Mouse (Mus musculus): ENCODE data around the gene Dynlt1f. TPM values are rescaled to one million over a fixed set of nuclear protein-coding genes. Genes with fewer than 3 reads are reported as not detected.
"Not testable (repeated sequence)": the region's sequence is repeated elsewhere in the genome, so short reads cannot be mapped to it uniquely, and the experiment has no call there.

Dynlt1f gene
- total RNA-seq, 2 experiments from 2014 or later: 41.3 to 45.1 TPM

DNA sequence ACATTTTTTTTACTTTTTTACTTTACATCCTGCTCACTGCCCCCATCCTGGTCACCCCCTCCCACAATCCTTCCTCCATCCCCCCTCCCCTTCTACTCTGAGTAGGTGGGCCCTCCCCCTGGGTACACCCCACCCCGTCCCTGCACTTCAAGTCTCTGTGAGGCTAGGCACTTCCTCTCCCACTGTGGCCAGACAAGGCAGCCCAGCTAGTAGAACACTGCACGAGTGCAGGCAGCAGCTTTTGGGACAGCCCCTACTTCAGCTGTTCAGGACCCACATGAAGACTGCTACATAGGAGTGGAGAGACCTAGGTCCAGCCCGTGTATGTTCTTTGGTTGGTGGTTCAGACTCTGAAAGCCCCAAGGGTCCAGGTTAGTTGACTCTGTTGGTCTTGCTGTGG is 7.1 kb upstream of the Dynlt1f start:
- DNase-seq (ENCODE audit: low spot score): not testable (repeated sequence)

DNA sequence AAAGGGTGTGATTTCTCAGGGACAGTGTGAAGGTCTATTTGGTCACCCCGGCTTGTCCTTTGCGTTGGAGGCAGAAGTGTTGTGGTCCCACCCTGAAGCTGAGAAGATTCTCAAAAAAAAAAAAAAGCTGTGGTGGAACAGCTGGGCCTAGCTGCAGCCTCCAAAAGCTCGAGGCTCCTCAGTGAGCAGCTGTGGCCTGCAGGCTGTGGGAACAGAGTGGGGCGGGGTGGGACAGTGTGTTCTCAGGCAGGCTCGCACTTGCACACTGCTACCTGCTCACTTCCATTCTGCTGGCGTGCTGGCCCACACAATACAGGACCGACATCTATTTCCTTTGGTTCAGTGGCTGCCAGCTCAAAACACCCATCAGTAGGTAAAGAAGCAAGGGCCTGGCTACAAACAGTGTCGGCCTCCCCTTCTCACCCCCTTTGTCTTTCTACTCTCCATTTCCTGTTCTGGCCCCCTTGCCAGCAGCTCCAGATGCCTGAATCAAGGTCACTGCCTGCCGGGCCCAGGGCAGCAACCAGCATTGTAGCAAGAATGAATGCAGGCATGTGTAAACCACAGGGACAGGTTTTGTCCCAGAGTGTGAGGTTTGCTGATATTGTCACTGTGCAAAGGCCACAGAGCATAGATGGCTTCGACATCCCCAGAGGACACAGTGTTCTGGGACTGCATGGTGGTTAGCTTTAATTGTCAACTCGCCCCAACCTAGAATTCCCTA is 5.6 kb upstream of the Dynlt1f start:
- DNase-seq (ENCODE audit: low spot score): not testable (repeated sequence)

DNA sequence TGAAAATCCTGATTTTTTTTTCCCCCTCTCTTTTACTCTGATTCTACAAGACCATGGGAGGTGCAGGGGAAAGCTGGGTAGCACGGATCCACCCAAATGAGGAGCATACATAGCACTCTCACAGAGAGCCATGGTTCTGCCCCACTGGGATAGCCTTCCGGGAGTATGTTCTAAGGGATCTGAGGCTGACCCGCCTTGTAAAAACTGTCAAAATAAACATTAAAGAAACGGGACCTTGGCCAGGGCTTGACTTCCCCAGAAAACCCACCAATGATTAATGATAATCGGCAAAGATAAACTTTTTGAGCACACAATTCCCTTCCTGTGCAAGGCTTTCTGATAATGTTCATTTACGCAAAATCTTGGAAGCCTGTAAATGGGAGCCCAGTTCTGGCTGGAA is 4.9 kb upstream of the Dynlt1f start:
- DNase-seq (ENCODE audit: low spot score): not testable (repeated sequence)

DNA sequence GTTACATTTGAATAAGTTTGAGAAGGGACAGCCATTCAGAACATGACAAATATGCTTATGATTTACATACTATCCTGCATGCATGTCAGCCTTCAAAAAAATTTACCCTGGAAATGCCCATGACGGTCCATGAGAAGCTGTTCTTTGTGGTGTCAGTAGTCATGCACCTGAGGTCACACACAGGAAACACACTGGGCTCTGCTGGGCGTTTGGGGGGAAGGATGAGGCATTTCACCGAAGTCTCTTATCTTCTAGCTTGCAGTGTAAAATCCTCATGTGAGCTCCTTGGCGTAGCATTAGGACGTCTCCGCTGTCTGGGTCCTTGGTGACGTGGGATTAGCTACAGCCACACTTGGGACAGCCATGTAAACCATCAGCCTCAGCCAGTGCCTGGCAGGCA is 3.1 kb upstream of the Dynlt1f start, which contains the start of gene Sytl3:
TSS of gene Sytl3 (plus strand) at position 293 of the 400 bp plus-strand sequence.
- DNase-seq (ENCODE audit: low spot score): not testable (repeated sequence)

DNA sequence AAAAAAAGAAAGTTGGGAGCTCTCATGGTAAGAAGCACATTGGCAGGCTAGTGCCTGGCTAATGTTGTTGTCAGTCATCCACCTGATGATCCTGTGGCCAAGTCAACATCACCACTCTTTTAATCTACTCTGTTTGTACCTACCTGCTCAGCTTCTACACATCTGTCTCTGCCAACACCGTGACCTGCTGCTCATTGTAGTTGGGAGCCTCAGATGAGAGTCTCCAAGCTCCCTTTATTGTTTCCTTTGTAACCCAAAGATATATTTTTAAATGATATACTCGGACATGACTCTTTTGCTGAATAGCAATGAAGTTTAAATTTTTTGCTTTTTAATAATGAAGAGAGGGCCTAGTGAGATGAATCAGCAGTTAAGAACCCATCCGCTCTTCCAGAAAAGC is 771 bp upstream of the Dynlt1f start:
- DNase-seq (ENCODE audit: low spot score): not testable (repeated sequence)

DNA sequence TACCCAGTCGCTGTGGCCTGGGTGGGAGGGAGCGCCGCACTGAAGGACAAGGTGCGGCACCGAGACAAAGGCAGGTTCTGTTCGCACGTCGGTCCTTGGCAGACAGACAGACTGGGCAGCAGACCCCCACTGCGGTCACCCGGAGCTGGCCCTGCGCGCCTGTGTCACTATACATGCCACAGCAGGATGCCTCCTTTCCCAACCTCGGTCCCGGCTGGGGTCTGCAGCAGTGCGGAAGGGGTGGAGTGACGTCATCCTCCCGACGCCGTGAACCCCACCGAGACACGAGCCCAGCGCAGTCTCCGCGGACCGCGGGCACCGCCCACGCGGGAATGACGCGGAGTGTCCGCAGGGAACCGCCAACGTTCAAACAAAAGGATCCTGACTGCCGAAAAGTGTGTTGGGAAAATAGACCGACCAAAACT is 601 bp downstream of the Dynlt1f start:
- DNase-seq (ENCODE audit: low spot score): peak; percentile 51

DNA sequence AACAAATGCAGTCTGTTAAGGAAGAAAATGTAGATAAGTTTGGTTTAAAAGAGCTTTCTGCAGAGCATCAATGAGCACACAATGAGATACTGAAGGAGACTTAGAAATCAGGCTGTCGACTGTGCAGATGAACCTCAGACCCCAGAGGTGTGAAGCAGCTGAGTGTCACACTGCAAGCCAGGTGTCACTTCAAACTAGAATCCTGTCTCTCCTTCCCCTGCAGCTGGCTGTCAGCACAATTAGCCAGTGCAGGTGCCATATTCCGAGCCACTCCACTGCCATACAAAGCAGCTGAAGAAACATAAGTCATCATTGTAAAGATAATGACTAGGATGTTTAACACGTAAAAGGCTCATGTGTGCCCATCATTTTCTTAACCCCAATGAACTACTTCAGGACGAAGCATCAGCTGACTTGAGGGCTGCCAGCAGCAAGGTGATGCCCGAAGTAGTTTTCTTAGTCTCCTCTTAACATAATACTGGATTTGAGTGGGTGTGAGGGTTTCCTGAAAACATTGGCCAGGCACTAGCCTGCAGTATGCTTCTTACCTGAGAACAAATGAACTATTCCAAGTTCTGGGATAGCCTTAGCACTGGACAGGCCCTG is 2.3 kb downstream of the Dynlt1f start:
- not testable (repeated sequence) for DNase-seq (ENCODE audit: low spot score)

DNA sequence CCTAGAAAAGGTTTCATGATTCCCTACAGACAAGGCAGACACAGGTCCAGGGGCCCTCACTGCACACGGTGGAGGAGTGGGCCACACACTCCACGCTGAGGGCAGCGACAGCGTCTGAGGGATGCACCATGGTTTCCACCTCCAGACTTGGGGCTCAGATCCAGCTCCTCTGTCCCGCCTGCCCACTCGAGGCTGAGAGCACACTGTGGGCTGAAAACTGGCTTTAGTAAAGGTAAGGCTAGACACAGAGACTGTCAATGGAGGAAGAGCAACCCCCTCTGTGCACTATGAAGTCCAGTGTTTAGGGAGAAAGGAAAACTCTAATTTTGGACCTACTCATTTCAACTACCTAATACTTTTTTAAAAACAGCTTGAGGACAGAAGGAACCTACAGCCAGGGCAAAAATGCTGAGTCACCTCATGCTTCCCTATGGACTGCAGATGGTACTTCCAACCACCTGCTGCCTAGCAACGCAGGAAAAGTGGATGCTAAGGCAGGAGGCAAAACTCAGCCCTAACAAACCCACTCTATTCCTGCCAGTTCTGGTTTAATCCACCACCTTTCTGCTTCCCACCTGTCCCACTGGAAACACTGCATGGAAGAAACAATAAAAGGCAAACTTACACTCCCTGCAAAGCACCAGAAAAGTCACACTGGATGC is 4.7 kb downstream of the Dynlt1f start:
- not testable (repeated sequence) for DNase-seq (ENCODE audit: low spot score)

DNA sequence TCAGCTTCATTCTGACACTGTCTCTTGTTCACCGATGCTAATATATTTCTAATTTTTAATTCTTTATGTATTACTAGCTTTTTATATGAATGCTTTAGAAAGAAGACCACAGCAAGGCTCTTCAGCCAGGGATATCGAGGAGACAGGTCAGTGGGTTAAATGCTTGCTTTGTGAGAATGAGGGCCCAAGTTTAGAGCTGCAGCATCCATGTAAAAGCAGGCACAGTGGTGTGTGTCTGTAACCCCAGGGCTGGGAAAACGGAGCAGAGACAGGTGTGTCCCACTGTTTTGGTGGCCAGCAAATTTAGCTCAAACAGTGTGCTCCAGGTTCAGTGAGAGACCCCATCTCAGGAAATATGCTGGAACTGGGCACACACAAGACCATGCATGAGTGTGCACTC is 8.2 kb downstream of the Dynlt1f start:
- DNase-seq (ENCODE audit: low spot score): not testable (repeated sequence)

DNA sequence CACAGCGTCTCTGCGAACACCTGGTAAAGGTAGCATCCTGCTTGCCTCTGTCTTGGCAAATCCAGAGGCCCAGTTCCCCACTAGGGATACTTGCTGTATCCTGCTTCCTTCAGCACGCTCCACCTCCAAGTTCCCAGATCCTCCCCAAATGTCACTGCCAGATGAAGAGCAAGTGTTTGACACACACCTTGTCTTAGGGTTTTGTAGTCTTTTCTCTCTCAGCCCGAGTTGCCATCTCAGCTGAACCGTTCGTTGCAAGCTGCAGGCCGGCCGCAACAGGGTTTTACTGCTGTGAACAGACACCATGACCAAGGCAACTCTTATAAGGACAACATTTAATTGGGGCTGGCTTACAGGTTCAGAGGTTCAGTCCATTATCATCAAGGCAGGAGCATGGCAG is 8.9 kb downstream of the Dynlt1f start:
- DNase-seq (ENCODE audit: low spot score): not testable (repeated sequence)

DNA sequence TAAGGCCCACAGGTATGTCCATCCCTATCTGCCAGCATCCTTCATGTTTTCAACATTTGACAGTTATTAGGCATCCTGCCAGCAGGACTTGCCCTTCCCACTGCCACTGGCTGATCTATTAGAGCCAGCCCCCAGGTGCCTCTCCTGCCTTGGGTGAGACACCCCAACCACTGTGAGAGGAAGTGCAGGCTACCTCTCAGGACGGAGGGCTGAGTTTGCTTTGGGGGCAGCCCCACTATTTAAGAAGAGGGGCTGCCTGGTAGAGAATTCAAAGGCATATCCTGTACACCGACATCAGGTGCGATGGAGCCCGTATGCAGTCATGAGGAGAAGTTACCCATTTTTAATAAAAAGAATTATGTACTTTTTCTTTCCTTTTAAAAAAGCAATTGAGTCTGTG is 10.0 kb downstream of the Dynlt1f start:
- DNase-seq (ENCODE audit: low spot score): not testable (repeated sequence)

DNA sequence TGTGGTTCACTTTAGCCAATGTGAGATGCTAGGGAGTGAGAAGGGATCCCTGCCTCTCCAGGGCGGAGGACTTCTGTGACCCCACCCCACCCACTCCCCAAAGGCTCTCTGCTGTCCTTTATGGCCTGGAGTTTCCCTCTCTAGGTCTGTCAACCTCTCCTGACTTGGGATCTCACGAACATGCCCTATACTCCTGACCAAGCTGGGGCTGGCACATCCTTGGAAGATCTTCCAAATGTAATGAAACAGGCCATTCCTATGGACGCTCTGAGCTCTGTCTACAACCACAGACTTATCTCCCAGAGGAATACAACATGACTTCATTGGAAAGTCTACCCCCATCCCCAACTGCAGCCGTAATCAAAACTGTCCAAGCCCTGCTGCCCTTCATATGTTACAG is 11.0 kb downstream of the Dynlt1f start:
- not testable (repeated sequence) for DNase-seq (ENCODE audit: low spot score)

DNA sequence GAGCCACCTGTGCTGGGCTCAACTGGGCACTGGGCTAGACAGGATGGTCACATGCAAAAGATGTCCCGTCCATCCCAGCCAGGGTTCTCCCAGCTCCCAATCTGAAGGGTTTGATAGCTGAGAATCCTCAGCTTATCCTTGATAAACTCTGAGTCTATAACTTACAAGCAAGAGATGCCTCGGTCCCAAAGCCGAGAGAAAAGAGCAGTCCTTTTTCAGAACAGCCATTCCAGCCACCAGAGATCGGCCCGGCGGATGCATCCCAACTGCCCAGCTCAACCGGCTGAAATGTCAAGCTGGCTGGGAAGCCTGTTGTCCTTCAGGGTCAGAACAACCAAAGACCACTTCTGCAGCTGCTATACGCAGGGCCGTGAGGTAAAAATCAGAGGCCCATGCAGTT is 11.5 kb downstream of the Dynlt1f start:
- not testable (repeated sequence) for DNase-seq (ENCODE audit: low spot score)

DNA sequence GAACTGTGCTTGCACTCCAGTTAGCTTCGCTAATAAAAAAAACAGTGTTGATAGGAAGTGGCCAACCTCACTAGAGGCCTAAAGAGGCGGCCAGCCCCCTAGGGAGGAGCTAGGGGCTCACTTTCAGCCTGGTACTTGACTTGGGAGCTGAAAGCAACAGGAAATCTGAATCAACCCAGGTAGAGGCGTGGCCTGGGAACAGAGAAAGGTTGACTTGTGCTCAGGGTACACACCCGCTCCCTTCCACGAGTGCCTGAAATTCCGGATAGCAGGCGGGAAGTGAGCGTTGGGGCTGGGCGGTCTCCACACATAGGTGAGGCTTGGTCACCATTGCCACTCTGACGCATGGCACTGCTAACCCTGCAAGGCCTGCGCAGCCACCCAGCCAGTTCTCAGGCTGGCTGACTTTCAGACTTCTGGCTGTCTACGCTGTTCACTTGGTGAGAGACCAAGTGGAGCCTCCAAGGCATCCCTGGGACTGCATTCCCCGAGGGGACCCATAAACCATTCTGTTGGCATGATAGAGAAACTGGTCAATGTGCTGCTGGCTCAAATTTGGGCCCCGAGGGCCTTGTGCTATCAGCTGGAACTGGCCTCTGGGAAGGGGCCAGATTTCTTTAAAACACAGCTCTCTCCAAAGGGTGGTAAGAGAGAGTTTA is 14.8 kb downstream of the Dynlt1f start:
- not testable (repeated sequence) for DNase-seq (ENCODE audit: low spot score)

DNA sequence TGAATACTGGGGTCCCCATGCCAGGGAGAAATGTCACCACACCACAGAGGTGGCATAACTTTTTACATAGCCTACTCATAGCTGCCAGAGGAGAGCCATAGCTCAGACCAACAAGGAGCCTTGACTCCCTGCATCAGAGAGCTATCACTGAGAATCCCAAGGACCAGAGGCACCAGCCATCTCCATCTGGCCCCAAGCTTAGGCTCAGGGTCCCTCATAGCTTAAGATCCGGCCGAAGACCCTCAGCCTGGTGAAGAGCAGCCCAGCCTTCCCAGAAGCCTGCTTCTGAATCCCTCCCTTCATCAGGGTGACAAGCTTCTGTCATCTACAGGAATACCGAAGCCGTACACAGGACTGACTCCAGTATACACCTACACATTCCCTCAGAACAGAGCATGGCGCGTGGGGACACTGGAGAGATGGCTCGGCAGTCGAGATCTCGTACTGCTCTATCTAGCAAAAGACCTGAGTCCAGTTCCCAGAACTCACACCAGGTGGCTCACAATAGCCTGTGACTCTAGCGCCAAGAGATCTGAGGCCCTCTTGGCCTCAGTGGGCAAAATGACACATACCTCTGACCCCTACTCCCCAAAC is 15.6 kb downstream of the Dynlt1f start:
- DNase-seq (ENCODE audit: low spot score): not testable (repeated sequence)

DNA sequence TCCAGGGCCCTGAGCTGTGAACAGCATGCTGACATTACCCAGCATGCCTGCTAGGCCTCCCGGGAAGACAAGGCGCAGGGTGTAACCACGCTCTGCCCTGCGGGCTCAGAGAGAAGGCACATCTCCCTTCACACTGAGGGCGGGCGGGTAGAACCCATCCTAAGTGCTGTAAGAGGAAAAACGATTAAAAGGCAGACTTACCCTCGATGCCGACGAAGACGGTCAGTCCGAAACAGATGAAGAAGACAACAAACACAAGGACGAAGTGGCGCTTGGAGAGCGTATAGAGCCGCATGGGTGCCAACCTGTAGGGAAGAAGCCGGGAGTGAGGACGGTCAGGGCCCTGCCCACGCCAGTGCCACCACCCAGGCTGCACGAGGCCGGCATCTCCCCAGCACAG is 16.2 kb downstream of the Dynlt1f start:
- DNase-seq (ENCODE audit: low spot score): not testable (repeated sequence)

DNA sequence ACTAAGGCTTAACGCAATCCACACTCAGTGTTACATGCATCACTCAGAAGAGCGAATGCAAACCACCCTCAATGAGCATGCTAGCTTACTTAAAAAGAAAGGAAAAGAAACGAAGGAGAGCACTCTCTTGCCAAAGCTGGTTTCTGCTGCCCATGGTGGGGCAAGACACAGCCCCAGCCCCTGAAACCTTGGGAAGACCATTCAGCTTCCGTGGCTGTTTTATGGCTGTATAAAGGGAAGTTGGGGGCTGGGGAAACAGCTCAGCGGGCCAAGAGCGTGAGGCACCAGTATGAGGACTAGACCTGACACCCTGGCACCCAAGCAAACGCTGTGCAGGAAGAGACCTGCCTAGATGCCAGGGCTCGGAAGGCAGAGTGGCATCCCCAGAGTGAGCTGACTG is 17.3 kb downstream of the Dynlt1f start:
- DNase-seq (ENCODE audit: low spot score): not testable (repeated sequence)

DNA sequence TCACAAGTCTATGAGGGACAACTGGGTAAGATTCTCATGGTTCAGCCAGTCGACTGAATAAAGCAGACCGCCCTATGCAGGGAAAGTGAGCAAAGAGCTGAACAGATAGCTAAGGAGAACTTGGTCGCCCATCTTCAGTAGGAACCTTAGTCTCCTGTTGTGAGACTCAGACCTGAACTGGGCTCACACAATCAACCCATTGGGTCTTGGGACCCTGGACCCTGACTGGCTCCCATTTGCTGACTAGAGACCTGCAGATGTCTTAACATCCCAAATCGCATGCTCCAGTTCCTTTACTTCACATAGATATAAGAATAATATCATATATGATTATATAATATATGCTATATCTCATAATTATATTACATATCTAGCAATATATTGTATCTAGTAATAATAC is 18.3 kb downstream of the Dynlt1f start:
- DNase-seq (ENCODE audit: low spot score): not testable (repeated sequence)

DNA sequence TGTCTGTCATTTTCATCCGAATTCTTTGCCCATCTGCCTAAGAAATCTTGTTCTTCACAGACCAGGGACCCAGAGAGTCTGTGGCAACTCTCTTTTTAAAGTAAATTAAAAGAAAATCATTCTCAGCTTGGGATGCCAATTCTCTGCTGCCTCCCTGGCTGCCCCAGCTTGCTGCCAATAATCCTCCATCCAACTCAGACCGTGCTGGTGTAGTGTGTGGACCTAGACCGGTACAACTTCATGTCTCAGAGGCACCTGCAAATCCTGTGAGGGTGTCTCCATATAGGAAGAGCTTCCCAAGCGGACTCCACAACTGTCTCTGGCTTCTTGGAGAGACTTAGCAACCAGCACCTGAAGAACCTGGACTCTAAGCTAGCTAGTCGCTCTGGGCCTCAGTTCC is 18.8 kb downstream of the Dynlt1f start:
- no peak for DNase-seq (ENCODE audit: low spot score)

DNA sequence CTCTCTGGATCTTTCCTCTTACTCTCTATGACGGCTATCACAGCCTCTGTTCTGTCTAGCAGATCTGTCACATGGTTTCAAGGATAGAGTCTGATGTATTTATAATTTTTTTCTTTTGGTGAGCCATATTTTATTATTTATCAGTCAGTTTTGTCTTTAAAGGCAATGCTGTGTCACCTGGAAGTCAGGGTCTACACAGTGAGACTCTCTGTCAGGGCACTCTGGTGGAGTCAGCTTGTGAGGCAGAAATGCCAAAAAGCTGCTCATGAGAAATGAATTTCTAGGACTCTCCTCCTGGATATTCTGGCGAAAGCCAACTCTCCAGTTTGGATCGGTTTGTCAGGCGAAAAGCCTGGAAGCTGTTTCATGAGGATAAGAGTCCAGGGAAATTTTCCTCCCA is 19.9 kb downstream of the Dynlt1f start:
- not testable (repeated sequence) for DNase-seq (ENCODE audit: low spot score)

DNA sequence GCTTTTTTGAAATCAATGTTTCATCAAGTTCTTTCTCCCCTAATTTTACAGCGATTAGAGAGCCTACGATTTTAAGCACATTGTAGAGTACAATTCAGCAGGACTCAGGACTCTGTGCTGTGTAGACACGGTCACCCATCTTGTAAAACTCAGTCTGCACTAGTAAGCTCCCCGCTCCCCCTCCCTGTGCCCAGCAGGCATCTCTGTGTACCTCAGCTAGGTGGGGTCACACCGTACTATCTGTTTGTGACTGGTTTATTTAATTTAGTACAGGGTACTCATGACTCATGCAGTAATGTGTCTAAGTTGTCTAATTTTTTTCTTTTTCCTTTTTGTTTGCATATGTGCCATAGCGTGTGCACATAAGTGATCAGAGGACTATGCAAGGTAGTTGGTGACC is 22.9 kb downstream of the Dynlt1f start:
- not testable (repeated sequence) for DNase-seq (ENCODE audit: low spot score)
